Mouse (Mus musculus): ENCODE results near the gene Gm11214. TPM values are rescaled to one million over a fixed set of nuclear protein-coding genes. Genes with fewer than 3 reads are reported as not detected.

The Gm11214 gene
- polyA plus RNA-seq, 1 experiment = not detected

GRCm38 (mm10) chr4:63692351-63692750 is 29.2 kb upstream of the Gm11214 start:
- TF ChIP-seq POLR2A (IDR thresholded peaks at IDR 0.05; ENCODE audit: low read depth, low read length) = no peak
- no peak for TF ChIP-seq CTCF (IDR thresholded peaks at IDR 0.05; ENCODE audit: borderline replicate concordance, insufficient read depth, low read length)
- H3K4me1 ChIP-seq (ENCODE audit: control insufficient read depth, insufficient read depth, low read length) = 0 out of 2 replicates have a peak, but pooled peaks cover 4% of the 10 kb centered on the region
- H3K4me3 ChIP-seq (ENCODE audit: insufficient read depth, low read length) = no peak overlapping the region
- no peak overlapping the region for H3K27ac ChIP-seq (ENCODE audit: insufficient read depth, low read length)

GRCm38 (mm10) chr4:63687429-63687828 is 24.2 kb upstream of the Gm11214 start:
- H3K27ac ChIP-seq (ENCODE audit: insufficient read depth, low read length) = no peak overlapping the region
- no peaks in the 10 kb centered on the region; the same call in 1 of the 2 replicates for H3K4me1 ChIP-seq (ENCODE audit: control insufficient read depth, insufficient read depth, low read length)
- TF ChIP-seq POLR2A (IDR thresholded peaks at IDR 0.05; ENCODE audit: low read depth, low read length) = no peak
- no peak for TF ChIP-seq CTCF (IDR thresholded peaks at IDR 0.05; ENCODE audit: borderline replicate concordance, insufficient read depth, low read length)

GRCm38 (mm10) chr4:63686157-63686556 is 23.0 kb upstream of the Gm11214 start:
- Histone ChIP-seq H3K4me1 (ENCODE audit: control insufficient read depth, insufficient read depth, low read length) (no peaks in the 10 kb centered on the region; the same call in 1 of the 2 replicates), H3K27ac (ENCODE audit: insufficient read depth, low read length) (no peak overlapping the region), H3K4me3 (ENCODE audit: insufficient read depth, low read length) (no peak overlapping the region)
- TF ChIP-seq POLR2A (IDR thresholded peaks at IDR 0.05; ENCODE audit: low read depth, low read length) (no peak), CTCF (IDR thresholded peaks at IDR 0.05; ENCODE audit: borderline replicate concordance, insufficient read depth, low read length) (no peak)

More at GRCm38 (mm10) chr4:63687429-63687828, 24.2 kb upstream of the Gm11214 start:
- no peak overlapping the region for H3K4me3 ChIP-seq (ENCODE audit: insufficient read depth, low read length)

DNA sequence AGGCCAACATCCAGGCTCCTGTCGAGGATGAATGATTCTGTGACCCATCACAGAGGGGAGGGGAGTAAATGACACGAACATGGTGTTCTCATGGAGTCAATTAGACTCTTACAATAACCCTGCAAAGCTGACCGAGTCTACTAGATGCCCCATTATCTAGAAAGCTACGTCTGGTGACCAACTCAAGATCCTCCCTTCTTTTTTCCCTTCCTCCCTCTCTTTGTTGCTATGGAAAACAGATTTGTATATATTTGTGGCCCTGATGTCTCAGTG is 22.0 kb upstream of the Gm11214 start:
- no peak for TF ChIP-seq CTCF (IDR thresholded peaks at IDR 0.05; ENCODE audit: borderline replicate concordance, insufficient read depth, low read length)
- TF ChIP-seq POLR2A (IDR thresholded peaks at IDR 0.05; ENCODE audit: low read depth, low read length) = no peak
- H3K27ac ChIP-seq (ENCODE audit: insufficient read depth, low read length) = no peak overlapping the region
- no peaks in the 10 kb centered on the region; the same call in 1 of the 2 replicates for H3K4me1 ChIP-seq (ENCODE audit: control insufficient read depth, insufficient read depth, low read length)
- no peak overlapping the region for H3K4me3 ChIP-seq (ENCODE audit: insufficient read depth, low read length)

DNA sequence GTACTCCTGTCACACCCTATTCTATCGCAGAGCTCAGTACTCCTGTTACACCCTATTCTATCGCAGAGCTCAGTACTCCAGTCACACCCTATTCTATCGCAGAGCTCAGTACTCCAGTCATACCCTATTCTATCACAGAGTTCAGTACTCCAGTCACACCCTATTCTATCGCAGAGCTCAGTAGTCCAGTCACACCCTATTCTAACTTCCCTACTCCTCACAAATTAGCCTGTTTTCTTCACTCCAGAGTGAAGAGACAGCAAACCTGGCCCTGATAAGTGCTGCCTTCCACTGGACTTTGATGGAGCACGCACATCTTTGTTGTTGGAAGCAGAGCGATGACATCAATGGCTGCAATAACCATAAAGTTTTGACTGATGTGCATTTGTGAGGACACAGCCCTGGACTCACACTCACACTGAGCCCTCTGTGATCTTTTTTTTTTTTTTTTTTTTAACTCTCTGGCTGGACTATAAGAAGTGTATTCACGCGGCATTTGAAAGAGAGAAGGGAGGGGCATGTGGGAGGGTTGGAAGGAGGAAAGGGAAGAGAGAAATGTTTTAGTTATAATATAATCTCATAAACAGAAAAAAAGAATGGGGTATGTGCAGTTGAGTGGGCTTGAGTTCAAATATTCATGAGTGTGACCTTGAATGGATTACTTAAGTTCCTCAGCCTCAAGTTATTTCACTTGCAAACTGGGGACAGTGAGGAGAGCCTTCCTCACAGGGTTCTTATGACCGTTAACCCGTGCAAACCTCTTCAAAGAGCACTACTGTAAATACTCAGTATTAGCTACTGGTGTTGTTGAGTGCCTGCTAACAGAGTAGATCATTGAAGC is 21.5 kb upstream of the Gm11214 start:
- Histone ChIP-seq H3K4me3 (ENCODE audit: insufficient read depth, low read length) (no peak overlapping the region), H3K27ac (ENCODE audit: insufficient read depth, low read length) (no peak overlapping the region)
- no peak for TF ChIP-seq POLR2A (IDR thresholded peaks at IDR 0.05; ENCODE audit: low read depth, low read length)
- TF ChIP-seq CTCF (IDR thresholded peaks at IDR 0.05; ENCODE audit: borderline replicate concordance, insufficient read depth, low read length) = no peak

GRCm38 (mm10) chr4:63683716-63684115 is 20.5 kb upstream of the Gm11214 start:
- H3K4me1 ChIP-seq (ENCODE audit: control insufficient read depth, insufficient read depth, low read length) = no peaks in the 10 kb centered on the region; the same call in 1 of the 2 replicates
- TF ChIP-seq CTCF (IDR thresholded peaks at IDR 0.05; ENCODE audit: borderline replicate concordance, insufficient read depth, low read length) (no peak), POLR2A (IDR thresholded peaks at IDR 0.05; ENCODE audit: low read depth, low read length) (no peak)
- H3K27ac ChIP-seq (ENCODE audit: insufficient read depth, low read length) = no peak overlapping the region
- H3K4me3 ChIP-seq (ENCODE audit: insufficient read depth, low read length) = no peak overlapping the region

More for the DNA sequence above, 21.5 kb upstream of the Gm11214 start:
- no peaks in the 10 kb centered on the region; the same call in 1 of the 2 replicates for H3K4me1 ChIP-seq (ENCODE audit: control insufficient read depth, insufficient read depth, low read length)

DNA sequence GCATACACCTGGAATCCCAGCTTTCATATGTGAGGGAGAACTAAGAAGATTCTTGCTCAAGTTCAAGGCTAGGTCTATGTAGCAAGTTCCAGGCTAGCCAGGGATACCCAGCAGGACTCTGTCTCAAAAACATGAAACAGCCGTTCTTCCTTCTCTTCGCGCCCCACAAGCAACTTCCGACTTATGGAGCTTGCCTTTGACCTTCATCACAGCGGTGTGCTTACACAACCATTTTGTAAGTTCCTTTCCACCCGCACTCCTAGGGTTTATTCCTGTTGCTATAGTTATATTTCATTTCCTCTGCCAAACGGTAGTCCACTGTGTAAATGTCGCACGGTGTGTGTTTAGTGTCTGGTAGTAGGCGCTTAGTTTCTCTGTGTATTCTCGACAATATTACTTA is 19.9 kb upstream of the Gm11214 start:
- TF ChIP-seq POLR2A (IDR thresholded peaks at IDR 0.05; ENCODE audit: low read depth, low read length) (no peak), CTCF (IDR thresholded peaks at IDR 0.05; ENCODE audit: borderline replicate concordance, insufficient read depth, low read length) (no peak)
- H3K4me3 ChIP-seq (ENCODE audit: insufficient read depth, low read length) = no peak overlapping the region
- H3K27ac ChIP-seq (ENCODE audit: insufficient read depth, low read length) = no peak overlapping the region
- no peaks in the 10 kb centered on the region; the same call in 1 of the 2 replicates for H3K4me1 ChIP-seq (ENCODE audit: control insufficient read depth, insufficient read depth, low read length)

DNA sequence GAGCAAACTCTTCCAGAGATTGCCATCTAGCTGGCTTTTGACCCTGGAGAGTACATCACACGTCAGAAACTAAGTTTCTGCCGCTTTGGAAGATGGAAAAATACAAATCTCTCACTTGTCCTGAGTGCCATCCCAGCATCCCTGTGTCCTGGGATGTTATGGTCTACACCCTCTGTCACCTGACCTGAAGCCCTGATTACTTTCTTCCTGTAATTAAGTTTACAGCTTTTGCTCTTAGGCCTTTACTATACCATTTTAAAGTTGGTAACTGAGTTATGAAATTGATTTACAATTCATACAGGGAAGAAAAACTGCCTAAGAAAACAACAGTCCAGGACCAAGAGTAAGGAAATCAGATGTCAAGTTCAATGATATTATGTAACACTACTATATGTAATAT is 19.3 kb upstream of the Gm11214 start:
- no peak overlapping the region for H3K27ac ChIP-seq (ENCODE audit: insufficient read depth, low read length)
- no peaks in the 10 kb centered on the region; the same call in 1 of the 2 replicates for H3K4me1 ChIP-seq (ENCODE audit: control insufficient read depth, insufficient read depth, low read length)
- TF ChIP-seq POLR2A (IDR thresholded peaks at IDR 0.05; ENCODE audit: low read depth, low read length) (no peak), CTCF (IDR thresholded peaks at IDR 0.05; ENCODE audit: borderline replicate concordance, insufficient read depth, low read length) (no peak)
- no peak overlapping the region for H3K4me3 ChIP-seq (ENCODE audit: insufficient read depth, low read length)

DNA sequence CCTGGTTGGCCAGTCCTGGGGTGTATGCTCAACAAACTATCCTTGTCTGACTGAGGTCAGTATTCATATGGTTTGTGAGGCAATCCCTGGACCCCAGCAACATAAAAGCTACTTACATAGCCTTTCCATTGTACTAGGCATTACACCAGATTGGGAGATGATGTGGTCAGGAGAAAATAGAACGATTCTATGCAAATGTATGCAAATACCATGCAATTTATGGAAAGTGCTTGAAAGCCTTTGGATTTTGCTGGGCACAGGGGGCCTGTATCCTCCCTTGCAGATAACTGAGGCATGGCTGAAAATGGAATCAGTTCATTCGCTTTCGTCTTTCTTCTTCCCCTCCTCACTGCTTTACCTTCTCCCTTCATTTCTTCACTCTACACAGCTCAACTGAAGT is 18.4 kb upstream of the Gm11214 start:
- no peak overlapping the region for H3K27ac ChIP-seq (ENCODE audit: insufficient read depth, low read length)
- TF ChIP-seq CTCF (IDR thresholded peaks at IDR 0.05; ENCODE audit: borderline replicate concordance, insufficient read depth, low read length) (no peak), POLR2A (IDR thresholded peaks at IDR 0.05; ENCODE audit: low read depth, low read length) (no peak)

DNA sequence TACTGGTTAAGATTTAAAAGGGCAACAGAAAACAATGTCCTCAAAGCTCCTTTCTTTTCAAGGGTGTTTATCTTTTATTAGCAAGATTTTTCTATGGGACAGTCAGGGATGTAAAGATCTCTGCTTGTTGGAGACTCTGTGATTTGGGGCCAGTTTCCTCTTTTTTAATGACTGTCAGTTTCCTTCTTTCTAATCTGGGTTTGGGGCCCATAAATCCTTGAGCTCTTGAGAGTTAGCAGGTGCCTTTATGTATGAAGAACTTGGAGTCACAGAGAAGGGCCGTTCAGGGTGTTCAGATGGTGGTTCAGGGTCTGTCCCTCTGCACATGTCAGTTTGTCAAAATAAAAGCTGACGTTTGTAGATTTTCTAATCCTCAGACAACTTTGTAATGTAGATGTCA is 11.9 kb upstream of the Gm11214 start:
- TF ChIP-seq CTCF (IDR thresholded peaks at IDR 0.05; ENCODE audit: borderline replicate concordance, insufficient read depth, low read length) (no peak), POLR2A (IDR thresholded peaks at IDR 0.05; ENCODE audit: low read depth, low read length) (no peak)
- H3K4me3 ChIP-seq (ENCODE audit: insufficient read depth, low read length) = no peak overlapping the region
- H3K4me1 ChIP-seq (ENCODE audit: control insufficient read depth, insufficient read depth, low read length) = no peaks in the 10 kb centered on the region
- H3K27ac ChIP-seq (ENCODE audit: insufficient read depth, low read length) = no peak overlapping the region

More for the DNA sequence above, 18.4 kb upstream of the Gm11214 start:
- no peaks in the 10 kb centered on the region; the same call in 1 of the 2 replicates for H3K4me1 ChIP-seq (ENCODE audit: control insufficient read depth, insufficient read depth, low read length)
- H3K4me3 ChIP-seq (ENCODE audit: insufficient read depth, low read length) = no peak overlapping the region

Measured in embryonic fibroblast, embryonic 13.5 days (primary cell).